Mouse (Mus musculus): ENCODE results near the gene Setd1b. TPM values are rescaled to one million over a fixed set of nuclear protein-coding genes. Genes with fewer than 3 reads are reported as not detected.

Setd1b gene
- 12.1 TPM for polyA plus RNA-seq (2017; shearing (Covaris generic))

DNA sequence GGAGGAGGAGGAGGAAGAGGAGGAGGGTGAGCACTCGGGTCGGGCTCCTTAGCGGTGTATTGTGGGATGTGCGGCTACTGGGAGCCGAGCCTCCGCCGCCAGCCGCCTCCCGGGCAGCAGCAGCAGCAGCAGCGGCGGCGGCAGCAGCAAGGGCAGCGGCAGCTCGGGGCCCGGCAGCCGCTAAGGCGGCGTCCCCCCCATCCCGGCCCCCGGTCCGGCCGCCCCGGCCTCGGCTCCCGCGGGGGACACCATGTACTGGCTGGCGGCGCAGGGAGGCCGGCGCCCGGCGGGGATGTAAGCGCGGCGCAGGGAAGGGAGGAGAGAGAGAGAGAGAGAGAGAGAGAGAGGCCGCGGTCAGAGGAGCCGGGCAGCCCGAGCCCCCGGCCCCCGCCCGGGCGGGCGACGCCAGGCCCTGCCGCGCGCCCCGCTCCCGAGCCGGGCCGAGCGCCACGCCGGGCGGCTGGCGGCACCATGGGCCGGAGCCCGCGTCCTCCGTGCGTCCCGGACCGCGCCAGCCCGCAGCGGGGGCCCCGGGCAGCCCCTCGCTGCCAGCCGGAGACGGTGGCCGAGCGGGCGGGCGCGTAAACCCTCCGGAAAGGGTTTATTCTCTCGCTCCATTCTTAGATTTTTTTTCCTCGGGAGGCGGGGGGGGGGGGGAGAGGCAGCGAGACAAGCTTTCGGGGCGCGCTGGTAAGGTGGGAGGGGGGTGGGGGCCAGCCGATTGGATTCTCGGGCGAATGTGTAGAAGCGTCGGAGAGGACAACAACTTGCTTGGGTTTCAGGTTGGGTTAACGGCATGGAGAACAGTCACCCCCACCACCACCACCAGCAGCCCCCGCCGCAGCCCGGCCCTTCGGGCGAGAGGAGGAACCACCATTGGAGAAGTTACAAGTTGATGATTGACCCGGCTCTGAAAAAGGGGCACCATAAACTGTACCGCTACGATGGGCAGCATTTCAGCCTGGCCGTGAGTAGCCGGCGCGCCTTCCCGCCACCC, at the start of gene Setd1b:
Gene Setd1b (plus strand): TSS at position 33 of the 997 bp plus-strand sequence.

DNA sequence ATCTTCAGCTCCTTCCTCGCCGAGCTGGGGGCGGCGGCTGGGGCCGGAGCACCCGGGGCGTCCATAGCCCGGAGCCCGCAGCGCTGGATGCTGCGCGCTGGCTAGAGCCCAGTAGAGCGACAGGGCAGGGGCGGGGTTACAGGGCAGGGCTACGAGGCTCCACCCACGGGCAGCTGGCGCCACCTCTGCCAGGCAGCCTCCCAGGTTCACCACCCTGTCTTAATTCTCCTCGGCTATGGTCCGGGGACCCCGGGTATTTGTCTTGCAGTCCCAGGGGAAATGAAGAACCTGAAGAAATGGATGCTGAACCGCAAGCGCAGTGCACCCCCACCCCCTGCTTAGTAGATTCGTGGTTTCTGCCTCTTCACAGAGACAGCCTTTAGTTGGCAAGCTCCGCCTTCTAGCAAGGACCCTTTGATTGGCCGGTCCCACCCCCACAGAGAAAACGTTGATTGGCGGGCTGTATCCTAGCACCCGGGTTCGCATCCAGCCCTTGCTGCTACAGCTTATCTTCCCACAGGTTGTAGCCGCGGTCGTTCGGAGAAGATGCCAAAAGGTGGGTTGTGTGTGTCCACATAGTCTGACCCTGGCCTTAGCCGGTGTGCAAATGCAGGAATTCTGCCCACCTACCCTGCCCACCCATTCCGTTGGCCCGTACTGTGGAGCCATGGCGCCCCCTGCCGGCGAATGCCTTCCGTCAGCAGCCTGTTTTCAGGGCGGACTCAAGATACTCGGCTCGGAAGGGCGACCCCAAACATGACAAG, 9.5 kb upstream of the Setd1b start, which contains the start of gene Rhof:
Gene Rhof (minus strand): TSS at position 385 of the 764 bp plus-strand sequence.

DNA sequence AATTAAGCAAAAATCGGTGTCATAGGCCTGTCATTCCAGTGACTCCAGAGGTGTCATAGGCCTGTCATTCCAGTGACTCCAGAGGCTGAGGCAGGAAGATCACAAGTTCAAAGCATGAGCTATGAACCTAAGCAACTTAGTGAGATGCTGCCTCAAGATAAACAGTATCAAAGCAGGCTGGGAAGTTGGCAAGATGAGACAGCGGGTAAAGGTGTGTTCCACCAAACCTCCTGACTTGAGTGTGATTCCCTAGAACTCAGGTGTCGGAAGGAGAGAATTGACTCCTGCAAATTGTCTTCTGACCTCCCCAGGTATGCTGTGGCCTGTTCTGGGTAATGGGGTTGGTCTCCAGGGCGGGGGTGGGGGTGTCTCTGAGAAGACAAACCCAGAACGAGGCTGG, 27.3 kb downstream of the Setd1b start, which contains the start of gene Psmd9:
Gene Psmd9 (plus strand): TSS at position 130 of the 400 bp plus-strand sequence.

DNA sequence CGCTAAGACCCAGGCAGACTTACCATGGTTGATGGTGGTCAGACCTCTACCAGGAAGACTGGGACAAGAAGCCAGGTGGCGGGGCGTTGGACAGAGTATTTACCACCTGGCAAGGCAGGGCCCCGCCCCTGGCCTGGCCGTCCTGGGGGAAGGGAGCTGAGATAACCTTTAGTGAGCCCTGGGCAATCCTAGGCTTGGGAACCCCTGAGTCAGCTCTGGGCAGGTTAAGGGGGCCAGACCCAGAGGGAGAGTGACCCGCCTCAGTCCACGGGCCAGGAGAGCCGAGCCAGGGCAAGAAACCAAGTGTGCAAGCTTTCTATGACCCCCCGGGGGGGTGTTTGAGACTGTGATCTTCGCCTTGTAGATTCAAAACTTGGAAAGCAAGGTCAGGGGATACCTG, 40.7 kb downstream of the Setd1b start, which contains the start of gene Hpd:
Gene Hpd (minus strand): TSS at position 77 of the 400 bp plus-strand sequence.

Other genes starting within 250 kb of the Setd1b start
- 78.7 TPM for gene Kdm2b, start 152.4 kb upstream of the Setd1b start, polyA plus RNA-seq (2017; shearing (Covaris generic))
- gene Orai1, start 127.1 kb upstream of the Setd1b start, polyA plus RNA-seq (2017; shearing (Covaris generic)): 259 TPM
- not detected for gene Morn3, start 95.2 kb upstream of the Setd1b start, polyA plus RNA-seq (2017; shearing (Covaris generic))
- gene Tmem120b, start 73.8 kb upstream of the Setd1b start, polyA plus RNA-seq (2017; shearing (Covaris generic)): 13.2 TPM
- 81.7 TPM for gene Rhof, start 9.5 kb upstream of the Setd1b start, polyA plus RNA-seq (2017; shearing (Covaris generic))
- gene Psmd9, start 27.2 kb downstream of the Setd1b start, polyA plus RNA-seq (2017; shearing (Covaris generic)): 47.3 TPM
- gene Hpd, start 40.5 kb downstream of the Setd1b start, polyA plus RNA-seq (2017; shearing (Covaris generic)): not detected
- 1.1 TPM for gene Wdr66, start 109.9 kb downstream of the Setd1b start, polyA plus RNA-seq (2017; shearing (Covaris generic))
- 5.7 TPM for gene Bcl7a, start 201.6 kb downstream of the Setd1b start, polyA plus RNA-seq (2017; shearing (Covaris generic))

All from naive thymus-derived CD4-positive, alpha-beta T cell, adult 5 months (primary cell).